Mouse (Mus musculus) liver, postnatal 0 days (tissue): ENCODE results near the gene Bnipl.

ENCODE experiments used
- CTCF ChIP-seq: sonication (generic); IDR thresholded peaks from 2 replicates; pipeline ENCODE4 v1.5.1; 2016; ENCODE audit warnings: antibody characterized with exemption, low read depth
- EP300 ChIP-seq: IDR thresholded peaks from 2 replicates; pipeline ENCODE4 v1.6.1; 2016; ENCODE audit warnings: antibody characterized with exemption, low read depth, mild to moderate bottlenecking

- TF ChIP-seq CTCF (no peak), EP300 (no peak)
Measured at GRCm38 (mm10) chr3:95261975-95262374, 11.0 kb upstream of the Bnipl start.
